Comparison of ENCODE assay signal across 8 mouse cellular contexts in genomic region chr1:155293446-155293845, GRCm38 (mm10). TPM values are rescaled to one million over a fixed set of nuclear protein-coding genes. Genes with fewer than 3 reads are reported as not detected.
DNase-seq lines count a peak whose midpoint lies in the region; ATAC-seq and TF ChIP-seq lines count a peak whose summit lies in the region.

No protein-coding gene starts in this region.

- 27% methylated on average over 3 of the region's 3 CpGs for WGBS in cerebellum, adult 2 months
- WGBS in midbrain, embryonic 13.5 days, result 10% methylated on average over 3 of the region's 3 CpGs

- H3K9me3 ChIP-seq in E14TG2a.4 (ENCODE audit: low read length), result no peaks in the 10 kb centered on the region
- H3K9me3 ChIP-seq in midbrain, embryonic 13.5 days, result no peaks in the 10 kb centered on the region

- peaks cover 5% of the 10 kb centered on the region; the same call in 1 of the 2 replicates for H3K36me3 ChIP-seq in E14TG2a.4 (ENCODE audit: insufficient read depth, low read length)
- H3K36me3 ChIP-seq in midbrain, embryonic 13.5 days, result peaks cover 19% of the 10 kb centered on the region

- H3K27me3 ChIP-seq in E14TG2a.4 (ENCODE audit: insufficient read depth, low read length), result no peaks in the 10 kb centered on the region
- no peaks in the 10 kb centered on the region for H3K27me3 ChIP-seq in cerebellum, adult 2 months (ENCODE audit: control insufficient read depth, insufficient read depth, low read length)
- H3K27me3 ChIP-seq in midbrain, embryonic 13.5 days, result no peaks in the 10 kb centered on the region

- no peak overlapping the region for H3K9ac ChIP-seq in midbrain, embryonic 13.5 days (replicated peaks)

- no peaks in the 10 kb centered on the region for H3K4me1 ChIP-seq in E14TG2a.4 (replicated peaks; ENCODE audit: low read depth, low read length)
- H3K4me1 ChIP-seq in cerebellum, adult 2 months (ENCODE audit: control insufficient read depth, insufficient read depth, low read length), result no peaks in the 10 kb centered on the region
- peaks cover 2% of the 10 kb centered on the region; the same call in 1 of the 2 replicates for H3K4me1 ChIP-seq in midbrain, embryonic 13.5 days (replicated peaks)

- ATAC-seq in midbrain, embryonic 13.5 days, result peak; percentile 89

- no peak overlapping the region for H3K27ac ChIP-seq in cerebellum, adult 2 months (ENCODE audit: insufficient read depth, low read length)
- H3K27ac ChIP-seq in midbrain, embryonic 13.5 days, result no peak overlapping the region

- H3K4me2 ChIP-seq in midbrain, embryonic 13.5 days (replicated peaks), result no peak overlapping the region

- TF ChIP-seq CTCF in E14TG2a.4 (conservative IDR thresholded peaks at IDR 0.05; ENCODE audit: low read length), result peak; percentile 31
- TF ChIP-seq CTCF in cerebellum, adult 2 months (IDR thresholded peaks at IDR 0.05; ENCODE audit: borderline replicate concordance, insufficient read depth, low read depth, low read length), result peak; percentile 57; the same call in 1 of the 2 replicates

- peak; percentile 73 for DNase-seq in layer of hippocampus, adult 11-12 months (ENCODE audit: low spot score)
- no peak for DNase-seq in layer of hippocampus, adult 8-10 months (ENCODE audit: low spot score in 2 of 2)
- DNase-seq in cerebellum, adult 2 months, result peak; percentile 34 to 64
- DNase-seq in forelimb bud, embryonic 11.5 days (ENCODE audit: low read depth, low spot score), result peak; percentile 79
- DNase-seq in kidney, postnatal 10 days, result peak; percentile 21
- no peak for DNase-seq in urinary bladder, adult 2 months (ENCODE audit: low spot score)

- no peak for TF ChIP-seq POLR2A in cerebellum, adult 2 months (IDR thresholded peaks at IDR 0.05; ENCODE audit: borderline replicate concordance, insufficient read depth, low read length)

- H3K4me3 ChIP-seq in E14TG2a.4 (replicated peaks; ENCODE audit: low read length), result no peak overlapping the region
- H3K4me3 ChIP-seq in cerebellum, adult 2 months (replicated peaks; ENCODE audit: insufficient read depth, low read depth, low read length), result no peak overlapping the region
- H3K4me3 ChIP-seq in midbrain, embryonic 13.5 days (replicated peaks), result no peak overlapping the region

RNA-seq across cellular contexts. Expression of gene BC034090, which starts 49.2 kb away (rescaled TPM):
- 10 to 100 TPM in 1 of 4 experiments, 1 to 10 TPM in 3; 6.8 to 10.1 (median 8.1) TPM for total RNA-seq in layer of hippocampus, adult 8-10 months (2022)
- 14.1 and 15.5 TPM in 2 replicates for polyA plus RNA-seq in cerebellum, adult 2 months (2012; rRNA removed)
- polyA plus RNA-seq in midbrain, embryonic 13.5 days (2015; fragmentation: Nextera tagmentation; extraction: Ambion mirVana), result 3.9 and 5.5 TPM in 2 replicates
- 20.0 and 21.4 TPM in 2 replicates for polyA plus RNA-seq in urinary bladder, adult 2 months (2012; rRNA removed)

Comparison
In these comparisons a context has a peak if more than half of its experiments do, and no peak if none do; other contexts are left out.
1. DNase-seq: peak in layer of hippocampus, adult 11-12 months (single experiment), cerebellum, adult 2 months (2 of 2), forelimb bud, embryonic 11.5 days (single experiment) and kidney, postnatal 10 days (single experiment); none in layer of hippocampus, adult 8-10 months (0 of 2) and urinary bladder, adult 2 months (single experiment).